Mouse (Mus musculus) myocyte (in vitro differentiated cells): Measurements from ENCODE around the gene Grid2. TPM values are rescaled to one million over a fixed set of nuclear protein-coding genes. Genes with fewer than 3 reads are reported as not detected.

Experiments used
- H3K27me3 ChIP-seq: one replicate; pipeline ENCODE4 v1.6.1; 2011; ENCODE audit not compliant: control insufficient read depth, insufficient read depth, insufficient read length
- H3K36me3 ChIP-seq: one replicate; pipeline ENCODE4 v1.6.1; 2011; ENCODE audit not compliant: control insufficient read depth, insufficient read depth
- H3K4me2 ChIP-seq: one replicate; pipeline ENCODE4 v1.6.1; 2011; ENCODE audit warnings: low read depth, control low read depth
- H3K4me3 ChIP-seq: one replicate; pipeline ENCODE4 v1.5.1; 2011; ENCODE audit warnings: mild to moderate bottlenecking, control low read depth, moderate library complexity
- H3K79me2 ChIP-seq: one replicate; pipeline ENCODE4 v1.6.1; 2011; ENCODE audit not compliant: control insufficient read depth, insufficient read depth
- H3ac ChIP-seq: one replicate; pipeline ENCODE4 v1.6.1; 2011; ENCODE audit not compliant: control insufficient read depth, insufficient read length
- CEBPB ChIP-seq: IDR thresholded peaks from 2 replicates; pipeline ENCODE4 v1.6.1; 2011; ENCODE audit warnings: mild to moderate bottlenecking, moderate library complexity; ENCODE audit not compliant: poor library complexity, insufficient read depth, severe bottlenecking
- E2F4 ChIP-seq: IDR thresholded peaks from one replicate; pipeline ENCODE4 v1.6.1; 2011; ENCODE audit warnings: mild to moderate bottlenecking, control low read depth, moderate library complexity; ENCODE audit not compliant: insufficient read depth
- MAX ChIP-seq: IDR thresholded peaks from one replicate; pipeline ENCODE4 v1.6.1; 2011; ENCODE audit warnings: low read depth, mild to moderate bottlenecking, control low read depth
- MYOD1 ChIP-seq, 3 experiments: IDR thresholded peaks; one replicate each; pipeline ENCODE4 v1.6.1; 2011; ENCODE audit warnings: control low read depth in 2 of 3, low read depth in 2 of 3, mild to moderate bottlenecking in 2 of 3, moderate library complexity in 1 of 3; ENCODE audit not compliant: insufficient read length in 2 of 3, control insufficient read depth in 1 of 3
- MYOG ChIP-seq, 3 experiments: IDR thresholded peaks; one replicate each; pipeline ENCODE4 v1.6.1; 2011; ENCODE audit warnings: control low read depth in 2 of 3, low read depth in 2 of 3, mild to moderate bottlenecking in 2 of 3; ENCODE audit not compliant: insufficient read length in 2 of 3, control insufficient read depth in 1 of 3, insufficient read depth in 1 of 3
- POLR2A ChIP-seq: IDR thresholded peaks from one replicate; pipeline ENCODE4 v1.6.1; 2011; ENCODE audit warnings: low read depth, mild to moderate bottlenecking, control low read depth, moderate library complexity; ENCODE audit not compliant: insufficient read length
- POLR2AphosphoS2 ChIP-seq: IDR thresholded peaks from one replicate; pipeline ENCODE4 v1.6.1; 2011; ENCODE audit warnings: low read depth, control low read depth; ENCODE audit not compliant: insufficient read length
- REST ChIP-seq: IDR thresholded peaks from one replicate; pipeline ENCODE4 v1.6.1; 2011; ENCODE audit warnings: mild to moderate bottlenecking, control low read depth, moderate library complexity; ENCODE audit not compliant: insufficient read depth, insufficient read length
- SRF ChIP-seq: IDR thresholded peaks from one replicate; pipeline ENCODE4 v1.6.1; 2011; ENCODE audit warnings: low read depth; ENCODE audit not compliant: control insufficient read depth, insufficient read length
- TCF12 ChIP-seq: IDR thresholded peaks from one replicate; pipeline ENCODE4 v1.6.1; 2011; ENCODE audit warnings: mild to moderate bottlenecking, control low read depth; ENCODE audit not compliant: poor library complexity, insufficient read depth, severe bottlenecking
- TCF3 ChIP-seq: IDR thresholded peaks from one replicate; pipeline ENCODE4 v1.6.1; 2011; ENCODE audit warnings: low read depth, control low read depth; ENCODE audit not compliant: insufficient read length
- USF1 ChIP-seq: IDR thresholded peaks from one replicate; pipeline ENCODE4 v1.6.1; 2011; ENCODE audit warnings: low read depth, mild to moderate bottlenecking, control low read depth, moderate library complexity
- polyA plus RNA-seq: library from polyadenylated mRNA; unstranded; fragments of >200 nt; fragmentation: generic; extraction: Trizol; gene quantifications from one replicate; pipeline ENCODE4 v1.2.1, GENCODE M21; 2012; ENCODE audit warnings: missing spikeins

Gene Grid2
- polyA plus RNA-seq, 1 experiment: not detected

- TF ChIP-seq CEBPB (no peak), SRF (no peak), USF1 (no peak), REST (no peak)
- no peaks in the 10 kb centered on the region for H3K79me2 ChIP-seq
- H3K36me3 ChIP-seq: no peaks in the 10 kb centered on the region
Measured at GRCm38 (mm10) chr6:64731126-64731525, 1475.5 kb downstream of the Grid2 start.

GRCm38 (mm10) chr6:64731621-64732320 is 1476.1 kb downstream of the Grid2 start:
- H3K79me2 ChIP-seq: no peaks in the 10 kb centered on the region
- TF ChIP-seq MYOG (IDR thresholded peaks at IDR 0.05; ENCODE audit: control insufficient read depth in 1 of 3, insufficient read depth in 1 of 3, insufficient read length in 2 of 3, low read depth in 2 of 3): no peak
- TF ChIP-seq TCF3: no peak
- no peak for TF ChIP-seq POLR2A
- no peak overlapping the region for H3ac ChIP-seq
- H3K4me2 ChIP-seq: no peak overlapping the region
- H3K36me3 ChIP-seq: no peaks in the 10 kb centered on the region
- H3K4me3 ChIP-seq: no peak overlapping the region
- H3K27me3 ChIP-seq: peaks cover 9% of the 10 kb centered on the region

More at GRCm38 (mm10) chr6:64731126-64731525, 1475.5 kb downstream of the Grid2 start:
- Histone ChIP-seq H3ac (no peak overlapping the region), H3K4me3 (no peak overlapping the region), H3K27me3 (peaks cover 9% of the 10 kb centered on the region), H3K4me2 (no peak overlapping the region)

- Histone ChIP-seq H3K4me3 (no peak overlapping the region), H3K79me2 (no peaks in the 10 kb centered on the region), H3K4me2 (no peak overlapping the region), H3K36me3 (no peaks in the 10 kb centered on the region), H3K27me3 (peaks cover 9% of the 10 kb centered on the region), H3ac (no peak overlapping the region)
- TF ChIP-seq POLR2A (no peak), E2F4 (no peak), MYOD1 (IDR thresholded peaks at IDR 0.05; ENCODE audit: control insufficient read depth in 1 of 3, insufficient read length in 2 of 3, low read depth in 2 of 3) (no peak), SRF (no peak), TCF3 (no peak), MAX (no peak), REST (no peak)
Measured at GRCm38 (mm10) chr6:64733311-64733710, 1477.6 kb downstream of the Grid2 start.

GRCm38 (mm10) chr6:64734441-64735320 is 1479.0 kb downstream of the Grid2 start:
- H3K4me3 ChIP-seq: no peak overlapping the region
- H3ac ChIP-seq: no peak overlapping the region
- TF ChIP-seq SRF (no peak), MYOD1 (IDR thresholded peaks at IDR 0.05; ENCODE audit: control insufficient read depth in 1 of 3, insufficient read length in 2 of 3, low read depth in 2 of 3) (no peak), TCF3 (no peak), E2F4 (no peak), CEBPB (no peak), MAX (no peak), MYOG (IDR thresholded peaks at IDR 0.05; ENCODE audit: control insufficient read depth in 1 of 3, insufficient read depth in 1 of 3, insufficient read length in 2 of 3, low read depth in 2 of 3) (no peak), USF1 (no peak), TCF12 (no peak), POLR2AphosphoS2 (no peak), REST (no peak), POLR2A (no peak)
- H3K79me2 ChIP-seq: no peaks in the 10 kb centered on the region
- H3K27me3 ChIP-seq: peaks cover 3% of the 10 kb centered on the region
- H3K36me3 ChIP-seq: no peaks in the 10 kb centered on the region
- H3K4me2 ChIP-seq: no peak overlapping the region

GRCm38 (mm10) chr6:64736317-64736716 is 1480.6 kb downstream of the Grid2 start:
- no peaks in the 10 kb centered on the region for H3K27me3 ChIP-seq
- H3ac ChIP-seq: no peak overlapping the region
- H3K4me3 ChIP-seq: no peak overlapping the region
- H3K36me3 ChIP-seq: no peaks in the 10 kb centered on the region
- no peaks in the 10 kb centered on the region for H3K79me2 ChIP-seq
- TF ChIP-seq CEBPB: no peak
- TF ChIP-seq MYOD1 (IDR thresholded peaks at IDR 0.05; ENCODE audit: control insufficient read depth in 1 of 3, insufficient read length in 2 of 3, low read depth in 2 of 3): no peak
- no peak for TF ChIP-seq POLR2AphosphoS2
- TF ChIP-seq TCF12: no peak
- TF ChIP-seq MYOG (IDR thresholded peaks at IDR 0.05; ENCODE audit: control insufficient read depth in 1 of 3, insufficient read depth in 1 of 3, insufficient read length in 2 of 3, low read depth in 2 of 3): no peak
- no peak for TF ChIP-seq USF1
- TF ChIP-seq TCF3: no peak
- H3K4me2 ChIP-seq: no peak overlapping the region
